Mouse (Mus musculus) kidney, postnatal 25 days (tissue): Measurements from ENCODE around the gene Abcf2.

ENCODE experiments used
- DNase-seq, 2 experiments: peaks; one replicate each; pipeline ENCODE4 v3.0.0; 2021; ENCODE audit warnings: mixed read lengths in 2 of 2

Abcf2 gene

DNA sequence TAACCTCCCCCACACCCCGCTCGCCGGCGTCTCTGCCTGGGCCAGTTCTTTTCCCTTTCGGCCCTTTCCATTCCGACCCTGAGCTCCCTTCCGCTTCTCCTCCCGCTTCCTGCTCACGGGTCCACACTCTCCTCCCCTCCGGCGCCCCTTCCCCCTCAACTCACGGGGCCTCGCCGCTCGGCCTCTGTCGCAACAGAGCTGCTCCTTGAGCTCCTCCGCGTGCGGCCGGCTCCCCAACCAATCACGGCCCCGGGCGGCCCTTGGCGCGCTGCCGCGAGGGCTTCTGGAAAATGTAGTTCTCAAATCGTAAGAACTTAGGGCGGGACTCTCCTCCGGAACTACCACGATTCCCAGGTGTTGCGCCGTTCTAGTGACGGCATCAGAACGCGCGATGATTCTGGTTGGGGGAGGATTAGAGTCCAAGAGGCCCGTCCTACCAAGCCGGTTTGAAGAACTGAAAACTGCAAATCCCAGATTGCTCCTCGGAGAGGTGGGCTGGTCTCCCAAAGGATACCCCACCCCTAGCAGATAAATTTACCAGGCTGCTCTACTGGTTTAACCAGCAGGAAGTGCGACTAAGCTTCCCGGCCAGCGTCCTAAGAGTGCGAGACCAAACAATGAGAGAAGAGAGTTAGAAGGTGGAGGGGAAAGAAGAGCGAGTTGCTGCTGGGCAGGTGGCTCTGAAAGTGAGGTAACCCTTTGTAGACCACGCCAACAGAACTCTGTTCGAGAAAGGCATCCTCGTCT is at the start of gene Abcf2:
Gene Abcf2, minus strand, starts transcription at position 285 of the 747 bp plus-strand sequence.
- peak; percentile 100 for DNase-seq

DNA sequence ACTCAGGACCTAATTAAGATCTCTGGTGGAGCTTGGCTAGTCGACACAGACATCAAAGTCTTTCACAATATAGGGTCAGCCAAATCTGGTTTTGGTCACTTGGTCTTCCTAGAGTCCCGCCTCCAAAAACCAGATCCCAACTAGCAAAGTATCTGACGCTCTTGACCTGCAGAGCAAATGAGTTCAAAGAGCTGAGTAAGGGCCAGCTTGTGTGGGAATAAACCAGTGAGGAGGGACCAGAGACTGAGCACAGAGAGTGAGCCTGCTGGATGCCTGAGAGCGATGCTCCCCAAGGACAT is 47.5 kb upstream of the Abcf2 start:
- peak in 1 of 2 experiments; percentile 23 for DNase-seq

DNA sequence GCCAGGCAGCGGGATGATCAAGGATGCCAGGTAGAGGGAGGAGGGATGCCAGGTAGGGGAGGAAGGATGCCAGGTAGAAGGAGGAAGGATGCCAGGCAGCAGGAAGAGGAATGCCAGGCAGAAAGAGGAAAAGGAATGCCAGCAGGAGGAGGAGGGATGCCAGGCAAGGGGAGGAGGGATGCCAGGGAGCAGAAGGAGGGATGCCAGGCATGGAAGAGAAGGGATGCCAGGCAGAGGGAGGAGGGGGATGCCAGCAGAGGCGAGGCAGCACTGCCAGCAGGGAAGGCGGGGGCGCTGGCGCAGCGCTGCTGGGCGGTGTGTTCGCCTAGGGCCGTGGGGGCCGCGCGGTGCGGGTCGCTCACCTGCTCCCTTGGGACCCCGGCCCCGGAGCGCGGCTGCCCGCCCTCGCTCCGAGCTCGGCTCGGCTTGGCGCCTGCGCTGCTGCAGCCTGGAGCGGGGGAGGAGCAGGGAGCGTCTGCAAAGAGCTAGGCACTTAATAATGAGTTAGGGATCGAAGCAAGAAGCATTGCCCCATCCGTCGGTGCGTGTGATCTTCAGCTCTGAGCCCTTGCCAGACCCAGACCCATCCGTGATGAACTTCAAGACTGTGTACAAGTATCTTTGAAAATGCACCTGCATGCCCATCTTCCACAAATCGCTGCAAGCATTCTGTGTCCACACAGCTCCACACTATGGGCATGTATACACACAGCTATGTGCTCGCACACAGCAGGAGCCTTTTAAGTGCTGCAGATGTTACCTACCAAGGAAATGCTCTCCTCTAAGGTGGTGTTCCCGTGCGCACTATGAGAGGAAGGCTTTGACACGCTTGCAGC is 46.9 kb upstream of the Abcf2 start, which contains the start of gene Smarcd3:
Gene Smarcd3, minus strand, starts transcription at position 426 of the 836 bp plus-strand sequence.
- peak; percentile 33 to 54 for DNase-seq

DNA sequence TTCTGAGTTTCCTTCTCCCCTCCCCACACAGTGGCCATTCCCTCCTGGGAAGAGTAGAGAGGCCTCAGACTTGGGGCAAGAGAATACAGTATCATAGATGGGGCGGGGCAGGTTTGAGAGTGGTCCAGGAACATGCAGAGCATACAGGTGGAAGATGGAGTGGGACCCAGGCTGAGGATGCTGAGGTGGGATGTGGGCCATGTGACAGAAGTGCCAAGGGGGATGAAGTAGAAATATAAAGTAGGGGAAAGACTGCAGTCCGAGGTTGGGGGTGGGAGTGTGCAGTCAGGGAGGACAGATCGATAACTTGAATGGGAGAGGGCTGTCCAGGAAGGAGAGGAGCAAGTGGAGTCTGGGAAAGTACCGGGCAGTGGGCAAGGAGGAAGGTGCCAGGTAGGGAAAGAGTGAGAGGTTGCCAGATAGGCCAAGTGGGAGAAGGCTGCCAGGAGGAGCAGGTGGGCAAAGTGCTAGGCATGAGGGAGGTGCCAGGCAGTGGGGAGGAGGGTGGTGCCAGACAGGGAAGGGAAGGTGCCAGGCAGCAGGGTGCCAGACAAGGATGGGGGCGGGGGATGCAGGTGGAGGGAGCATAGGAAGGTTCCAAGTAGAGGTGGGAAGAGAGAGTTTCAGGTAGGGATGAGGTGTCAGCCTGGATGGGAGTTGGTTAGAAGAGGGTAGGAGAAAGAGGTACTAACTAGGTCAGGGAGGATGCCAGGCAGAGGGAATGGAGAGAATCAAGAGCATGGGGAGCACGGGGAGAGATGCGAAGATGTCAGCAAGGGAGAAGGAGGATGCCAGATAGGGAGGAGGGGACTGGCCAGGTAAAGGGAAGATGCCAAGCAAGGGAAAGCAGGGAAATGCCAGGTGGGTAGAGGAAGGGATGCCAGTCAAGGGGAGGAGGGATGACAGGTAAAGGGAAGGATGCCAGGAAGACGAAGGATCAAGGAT is 46.0 kb upstream of the Abcf2 start:
- peak in 1 of 2 experiments; percentile 35 for DNase-seq

DNA sequence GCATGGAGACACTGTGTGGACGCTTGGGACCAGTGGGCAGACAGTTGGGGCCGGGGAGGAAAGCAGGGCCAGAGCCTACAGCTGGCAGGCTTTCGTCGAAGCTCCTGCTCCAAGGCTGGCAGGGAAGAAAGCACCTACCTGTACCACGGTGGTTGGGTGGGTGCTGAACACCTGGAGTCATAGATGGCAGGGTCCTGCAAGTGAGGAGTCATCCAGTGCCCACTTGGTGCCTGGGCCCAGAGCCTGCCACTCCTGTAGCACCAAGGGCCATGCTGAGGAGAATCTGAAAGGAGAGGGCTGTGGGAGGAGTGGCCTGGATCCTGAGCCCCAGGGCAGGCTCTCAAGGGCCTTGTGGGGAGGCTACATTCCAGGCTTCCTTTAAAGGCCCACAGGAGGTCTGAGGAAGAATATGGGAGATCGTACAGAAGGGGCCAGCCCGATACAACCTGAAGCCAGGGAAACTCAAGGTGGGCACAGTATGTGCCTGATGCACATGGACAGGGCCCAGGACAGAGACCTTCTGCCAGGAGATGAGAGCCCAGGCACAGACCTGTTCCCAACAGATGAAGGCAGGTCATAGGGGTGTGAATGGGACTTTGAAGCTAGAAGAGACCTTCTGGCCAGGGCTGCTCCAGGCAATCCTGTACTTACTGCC is 45.2 kb upstream of the Abcf2 start:
- peak in 1 of 2 experiments; percentile 33 for DNase-seq

DNA sequence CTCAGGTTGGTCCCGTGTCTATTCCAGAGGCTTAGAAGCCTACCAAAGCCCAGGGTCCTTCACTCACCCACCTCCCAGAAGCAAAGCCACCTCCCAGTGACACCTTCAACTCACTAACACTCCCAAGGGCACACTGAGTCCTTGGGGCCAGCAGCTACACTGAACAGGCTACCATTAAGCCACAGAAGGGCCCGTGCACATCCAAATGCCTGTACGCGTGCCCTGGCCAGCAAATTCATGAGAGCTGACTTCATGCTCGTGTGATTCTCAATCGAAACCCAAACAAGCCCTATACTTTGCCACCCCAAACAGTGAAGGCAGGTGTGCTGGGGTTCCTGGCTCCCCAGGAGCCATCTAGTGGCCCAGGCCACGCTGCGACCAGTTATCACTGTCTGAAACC is 43.4 kb upstream of the Abcf2 start:
- peak in 1 of 2 experiments; percentile 54 for DNase-seq

DNA sequence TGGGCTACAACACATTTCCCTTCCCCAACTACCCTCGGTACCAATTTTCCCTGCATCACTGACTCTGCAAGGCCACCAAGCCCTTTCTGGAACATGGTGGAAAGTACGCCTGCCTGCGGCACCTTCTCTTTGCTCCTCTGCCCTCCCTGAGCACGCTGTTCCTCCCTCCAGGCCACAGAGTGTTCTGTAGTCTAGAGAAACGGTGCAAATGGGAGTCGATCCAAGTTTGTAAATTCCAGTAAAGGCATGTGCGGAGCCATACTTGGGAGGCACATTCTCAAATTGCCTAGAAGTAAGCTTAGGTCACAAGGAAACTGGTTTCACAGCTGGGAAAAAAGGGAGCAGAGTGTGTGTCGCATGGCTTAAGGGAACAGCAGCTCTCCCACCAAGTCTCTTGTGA is 42.8 kb upstream of the Abcf2 start:
- peak; percentile 53 to 82 for DNase-seq

DNA sequence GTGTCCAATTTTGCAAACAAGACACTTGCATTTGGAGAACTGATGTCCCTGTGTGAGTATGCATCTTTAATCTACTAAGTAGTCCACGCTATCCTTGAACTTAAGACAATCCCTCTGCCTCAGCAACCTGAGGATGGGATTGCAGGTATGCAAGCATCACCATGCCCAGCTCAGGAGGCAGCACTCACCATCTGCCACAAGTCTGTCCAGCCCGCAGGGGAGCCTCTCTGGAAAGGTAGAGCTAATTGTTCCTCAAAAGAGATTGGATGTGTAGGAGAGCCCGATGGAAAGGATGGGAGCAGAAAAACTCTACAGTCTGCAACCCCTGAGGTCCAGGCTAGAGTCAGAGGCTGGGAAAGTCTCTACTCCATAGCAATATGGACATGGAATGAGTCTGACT is 41.7 kb upstream of the Abcf2 start:
- no peak for DNase-seq

DNA sequence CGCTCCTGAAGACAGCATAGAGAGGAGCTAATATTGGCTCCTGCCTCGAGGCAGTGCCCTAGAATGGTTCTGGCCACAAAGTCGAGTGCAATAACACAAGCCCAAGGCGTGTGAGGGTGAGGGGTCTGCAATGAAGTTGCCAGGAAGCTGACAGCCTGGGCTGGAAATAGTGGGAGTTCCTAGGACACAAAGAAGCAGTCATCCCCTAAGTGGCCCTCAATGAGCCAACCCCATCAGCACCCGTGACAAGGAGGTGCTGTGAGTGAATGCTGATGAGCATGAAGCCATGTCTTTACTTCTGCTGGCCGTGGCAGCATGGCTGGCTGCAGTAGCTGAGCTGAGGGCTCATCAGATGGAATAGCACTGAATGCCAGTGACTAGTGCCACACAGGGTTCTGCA is 37.8 kb upstream of the Abcf2 start:
- no peak for DNase-seq

DNA sequence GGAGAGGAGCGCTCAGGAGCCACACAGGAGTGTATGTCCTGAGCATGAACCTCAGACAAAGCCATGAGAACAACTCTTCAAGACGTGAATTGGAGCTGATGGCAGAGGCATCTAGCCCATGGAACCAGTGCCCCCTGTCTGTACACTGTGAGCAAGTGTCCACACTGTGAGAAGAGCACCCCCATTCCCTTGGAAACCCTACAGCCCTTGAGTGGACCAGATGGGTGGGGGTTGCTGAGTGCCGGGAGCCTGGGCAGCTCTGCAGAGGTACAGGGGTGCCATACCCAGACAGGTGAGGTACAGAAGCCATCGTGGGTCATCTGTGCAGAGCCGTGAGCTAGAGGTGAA is 35.0 kb upstream of the Abcf2 start:
- DNase-seq: no peak

DNA sequence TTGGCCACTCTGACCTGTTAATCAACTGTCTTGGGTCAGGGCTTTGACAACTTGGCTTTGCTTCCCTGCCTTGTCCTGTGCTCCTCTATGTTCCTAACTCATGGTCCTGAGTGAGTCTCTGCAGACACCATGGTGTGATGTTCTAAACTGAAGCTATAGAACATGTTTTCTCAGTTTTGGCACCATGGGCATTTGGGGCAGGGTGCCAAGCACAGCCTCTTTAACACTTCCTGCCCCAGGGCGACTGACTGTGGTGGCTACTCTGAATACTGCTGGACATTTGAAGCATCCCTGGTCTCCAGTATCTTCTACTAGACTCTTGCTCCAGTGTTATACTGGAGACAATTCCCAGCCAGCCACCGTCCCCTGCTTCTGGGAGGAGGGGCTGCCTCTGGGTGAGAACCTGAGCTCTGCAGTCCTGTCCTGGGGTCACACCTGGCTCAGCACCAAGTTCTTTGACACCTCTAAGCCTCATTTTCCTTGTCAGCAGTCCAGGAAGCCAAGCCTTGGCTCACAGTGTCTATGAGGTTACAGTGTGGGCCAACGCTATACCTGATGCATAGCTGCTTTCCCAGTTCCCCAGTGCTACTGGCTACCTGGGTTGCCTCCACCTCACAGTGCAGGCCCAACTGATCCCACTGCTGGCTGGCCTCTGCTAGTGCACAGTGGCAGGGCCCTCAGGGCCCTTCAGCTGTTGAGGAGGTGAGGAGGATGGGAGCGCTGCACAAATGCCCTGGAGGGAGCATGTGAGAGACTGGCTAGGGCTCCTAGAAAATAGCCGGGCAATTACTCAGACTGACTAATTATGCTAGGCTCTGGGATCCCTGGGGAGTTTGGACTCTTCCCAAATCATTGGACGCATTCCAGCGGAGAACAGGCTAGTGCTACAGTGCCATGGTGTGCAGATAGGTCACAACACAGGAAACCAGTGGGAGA is 34.4 kb upstream of the Abcf2 start:
- peak; percentile 81 to 84 for DNase-seq

DNA sequence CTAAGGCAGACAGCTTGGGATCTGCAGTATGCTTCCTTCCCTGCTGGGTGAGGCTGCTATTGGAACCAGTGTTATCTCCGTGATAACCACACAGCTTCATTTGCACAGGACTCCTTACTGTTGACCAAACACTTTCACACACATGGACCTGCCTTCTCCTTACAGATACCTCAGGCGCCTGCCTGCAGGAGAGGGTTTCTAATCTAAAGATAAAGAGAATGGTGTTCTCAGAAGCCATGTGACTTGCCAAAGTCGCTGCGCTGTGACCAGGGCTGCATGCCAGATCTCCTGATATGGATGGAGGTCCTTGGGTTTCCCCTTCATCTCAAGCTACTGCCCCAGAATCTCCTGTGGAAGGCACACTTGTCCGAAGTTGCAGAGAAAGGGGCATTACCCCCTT is 32.1 kb upstream of the Abcf2 start:
- DNase-seq: no peak

DNA sequence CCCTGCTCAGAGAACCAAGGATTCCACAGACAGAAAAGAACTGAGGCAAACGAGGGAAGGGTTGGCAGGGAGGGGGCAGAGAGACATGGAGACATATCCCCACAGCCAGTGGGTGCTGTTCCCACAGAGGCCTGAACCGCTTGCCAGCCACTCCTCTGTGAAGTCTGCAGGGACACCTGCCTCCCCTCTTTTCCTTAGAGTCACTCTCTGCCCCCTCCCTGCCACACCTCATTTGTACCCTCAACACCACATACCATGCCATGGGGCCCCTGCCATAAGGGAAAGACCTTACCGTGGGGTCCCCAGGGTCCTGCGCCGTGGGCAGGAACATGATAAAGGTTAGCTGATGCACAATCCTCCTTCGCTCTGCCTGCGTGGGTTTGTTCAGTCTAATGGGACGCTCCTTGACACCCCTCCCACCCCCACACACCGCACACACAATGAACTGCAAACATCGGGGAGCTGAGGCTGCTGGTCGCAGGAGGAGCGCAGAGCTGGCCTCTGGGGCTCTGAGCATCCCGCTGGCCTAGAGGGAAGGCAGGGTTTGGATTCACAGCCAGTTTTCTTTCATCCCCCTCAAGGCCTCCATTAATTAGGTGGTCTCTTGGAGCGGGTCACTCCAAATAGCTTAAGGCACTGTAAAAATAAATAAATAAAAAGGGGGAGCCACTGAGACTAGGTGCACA is 28.9 kb upstream of the Abcf2 start:
- peak in 1 of 2 experiments; percentile 38 for DNase-seq

DNA sequence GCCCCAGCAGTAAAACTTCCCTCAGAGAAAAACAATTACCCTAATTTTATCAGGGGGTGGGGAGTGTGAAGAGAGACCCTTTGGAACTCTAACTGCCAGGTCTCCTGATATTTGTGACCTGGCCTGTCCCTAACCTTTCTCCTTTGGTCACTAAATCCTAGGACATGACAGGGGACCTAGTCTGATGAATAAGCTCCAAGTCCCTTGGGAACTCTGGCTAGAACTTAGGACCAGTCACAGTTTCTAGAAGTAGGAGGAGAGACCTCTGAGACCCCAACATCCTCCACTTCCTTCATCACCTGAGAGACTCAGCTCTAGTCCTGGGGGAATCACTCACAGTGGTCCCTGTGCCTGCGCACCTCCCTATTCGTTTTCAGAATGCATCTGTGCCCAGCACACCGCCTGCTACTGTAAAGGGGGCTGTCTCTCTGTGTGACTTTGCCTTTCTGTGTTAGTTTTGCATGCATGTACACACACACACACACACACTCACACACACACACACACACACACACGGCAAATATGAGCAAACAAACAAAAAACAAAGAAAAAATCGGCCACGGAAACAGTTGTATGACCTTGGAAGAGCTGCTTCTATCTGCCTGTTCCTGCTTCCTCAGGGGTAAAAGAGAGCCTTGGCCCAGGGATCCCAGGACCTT is 28.2 kb upstream of the Abcf2 start:
- DNase-seq: peak in 1 of 2 experiments; percentile 7

DNA sequence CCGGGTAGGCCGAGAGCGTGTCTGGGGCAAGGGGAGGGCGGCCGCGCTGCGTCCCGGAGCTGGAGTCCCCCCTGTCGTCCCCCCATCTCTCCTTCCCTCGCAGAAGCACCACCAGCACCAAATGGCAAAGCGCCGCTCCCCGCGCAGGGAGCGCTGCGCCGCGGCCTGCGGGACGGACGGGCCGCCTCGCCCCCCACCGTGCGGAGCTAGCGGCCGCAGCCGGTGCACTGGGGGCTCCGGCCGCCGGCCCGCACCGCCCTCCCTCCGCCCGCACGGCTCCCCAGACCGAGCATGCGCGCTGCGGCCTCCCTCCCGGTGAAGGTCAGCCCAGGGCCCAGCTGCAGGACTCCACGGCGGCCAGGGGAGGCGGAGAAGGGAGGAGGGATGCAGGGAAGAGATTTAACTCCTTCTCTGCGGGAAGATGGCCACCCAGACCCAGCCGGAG is 27.4 kb upstream of the Abcf2 start:
- peak; percentile 90 to 96 for DNase-seq

DNA sequence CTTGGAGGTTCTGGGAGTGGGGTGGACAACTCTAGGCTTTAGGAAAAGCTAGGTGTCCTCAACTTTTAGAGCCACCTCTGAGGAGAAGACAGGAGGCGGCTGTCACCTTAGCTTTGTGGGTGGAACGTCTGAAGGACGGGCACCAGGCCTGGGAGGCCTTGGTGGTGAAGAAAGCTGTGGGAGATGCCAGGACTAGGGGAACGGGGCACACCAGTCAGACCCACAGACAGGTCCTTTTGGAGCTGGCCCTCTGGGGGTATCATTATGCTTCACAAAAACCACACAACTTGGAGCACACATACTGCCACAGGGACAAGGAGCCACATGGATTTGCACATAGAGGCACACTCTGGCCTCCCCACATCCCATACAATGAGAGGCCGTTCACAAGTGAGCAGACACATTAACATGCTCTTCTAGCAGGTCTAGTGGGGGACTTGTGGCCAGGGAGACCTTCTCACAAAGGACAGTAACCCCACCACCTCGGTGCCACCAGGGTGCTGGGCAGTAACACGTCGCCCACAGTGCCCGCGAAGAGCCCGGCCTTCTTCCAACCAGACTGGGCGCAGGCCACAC is 26.9 kb upstream of the Abcf2 start:
- DNase-seq: peak in 1 of 2 experiments; percentile 39

DNA sequence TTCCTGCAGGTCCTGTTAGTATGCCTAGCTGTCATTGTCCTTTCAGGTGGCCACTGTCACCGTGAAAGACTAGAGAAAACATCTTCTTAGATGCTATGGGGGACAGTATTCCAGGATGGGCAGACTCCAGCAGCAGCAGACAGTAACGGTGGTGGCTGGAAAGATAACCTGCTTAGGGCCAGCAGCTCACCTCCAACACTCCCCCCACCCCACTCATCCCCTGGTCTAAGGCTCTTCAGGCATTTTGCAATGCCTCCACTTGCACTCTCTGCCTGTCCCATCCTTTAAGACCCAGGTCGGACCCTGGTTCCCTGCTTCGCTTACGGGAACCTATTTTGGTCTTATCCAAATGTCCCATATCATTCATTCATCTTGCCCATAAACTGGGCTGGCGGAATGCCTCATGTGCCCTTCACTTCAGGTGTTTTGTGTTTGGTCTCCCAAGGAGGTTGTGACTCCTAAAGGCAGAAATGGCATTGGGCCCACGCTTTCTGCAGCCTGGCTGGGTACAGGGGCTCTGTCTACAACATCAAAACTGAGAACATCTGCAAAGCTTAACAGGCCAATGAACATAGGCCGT is 26.3 kb upstream of the Abcf2 start:
- peak in 1 of 2 experiments; percentile 53 for DNase-seq

DNA sequence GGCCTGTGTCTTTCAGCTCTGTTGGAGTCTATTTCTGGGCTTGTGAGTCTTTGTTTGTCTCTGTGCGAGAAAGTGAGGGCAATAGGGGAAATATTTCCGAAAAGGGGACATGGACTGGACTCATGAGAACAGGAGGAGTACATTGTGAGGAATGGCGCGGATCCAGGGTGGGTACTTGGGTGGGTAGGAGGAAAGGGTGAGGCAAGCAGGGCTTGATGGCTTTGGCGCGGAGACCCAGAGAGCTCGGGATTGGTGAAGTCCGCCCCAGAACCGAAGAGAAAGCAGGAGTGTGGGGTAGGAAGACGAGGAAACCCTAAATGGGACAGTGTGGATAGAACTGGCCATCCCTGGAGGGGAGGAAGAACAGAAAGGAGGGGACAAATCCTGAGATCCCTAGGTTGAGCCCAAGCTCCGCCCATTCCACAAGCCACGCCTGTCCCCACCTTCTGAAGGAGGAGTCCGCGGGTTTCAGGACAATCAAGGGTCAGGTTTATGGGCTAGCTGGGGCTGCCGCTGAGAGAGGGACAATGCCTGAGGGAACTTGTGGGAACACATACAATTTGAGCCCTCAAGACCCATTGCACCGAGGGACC is 25.6 kb upstream of the Abcf2 start:
- peak; percentile 95 to 96 for DNase-seq
